Mouse (Mus musculus): ENCODE measurements around the gene Soat2. TPM values are rescaled to one million over a fixed set of nuclear protein-coding genes. Genes with fewer than 3 reads are reported as not detected.

Soat2 gene
- polyA plus RNA-seq, 1 experiment, result 0.43 TPM

DNA sequence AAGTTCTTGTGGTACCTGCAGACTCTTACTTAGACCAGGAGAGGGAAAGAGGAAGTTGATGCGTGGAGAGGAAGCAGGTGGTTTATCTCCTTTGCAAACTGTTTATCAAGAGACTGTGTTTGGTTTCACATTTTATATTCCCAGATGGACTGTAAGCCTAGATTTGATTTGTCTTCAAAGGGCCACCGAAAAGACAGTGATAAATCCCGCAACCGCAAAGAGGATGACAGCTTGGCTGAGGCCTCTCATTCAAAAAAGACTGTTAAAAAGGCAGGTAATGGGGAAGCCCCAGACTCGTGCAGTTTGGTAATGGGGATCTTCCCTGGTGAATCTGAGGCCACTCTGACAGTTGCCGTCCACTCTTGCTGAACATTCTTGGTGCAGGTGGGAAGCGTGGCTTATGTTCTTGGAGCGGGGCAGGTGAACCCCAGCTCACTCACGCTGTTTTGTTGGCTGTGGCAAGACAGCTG, 57.8 kb downstream of the Soat2 start:
- Histone ChIP-seq H3K79me2 (ENCODE audit: control insufficient read depth, insufficient read depth) (peaks cover 37% of the 10 kb centered on the region), H3K27me3 (ENCODE audit: control insufficient read depth, insufficient read depth, insufficient read length) (no peaks in the 10 kb centered on the region), H3K36me3 (ENCODE audit: control insufficient read depth, insufficient read depth) (peaks cover 59% of the 10 kb centered on the region), H3ac (ENCODE audit: control insufficient read depth, insufficient read length) (no peak overlapping the region), H3K4me2 (ENCODE audit: low read depth) (no peak overlapping the region), H3K4me3 (no peak overlapping the region)
- no peak for TF ChIP-seq MYOG (IDR thresholded peaks at IDR 0.05; ENCODE audit: control insufficient read depth in 1 of 3, insufficient read depth in 1 of 3, insufficient read length in 2 of 3, low read depth in 2 of 3)
- no peak for TF ChIP-seq MAX (IDR thresholded peaks at IDR 0.05; ENCODE audit: low read depth)
- TF ChIP-seq SRF (IDR thresholded peaks at IDR 0.05; ENCODE audit: control insufficient read depth, insufficient read length, low read depth), result no peak
- TF ChIP-seq TCF3 (IDR thresholded peaks at IDR 0.05; ENCODE audit: insufficient read length, low read depth), result no peak
- no peak for TF ChIP-seq USF1 (IDR thresholded peaks at IDR 0.05; ENCODE audit: low read depth)
- no peak for TF ChIP-seq POLR2AphosphoS2 (IDR thresholded peaks at IDR 0.05; ENCODE audit: insufficient read length, low read depth)
- no peak for TF ChIP-seq CEBPB (IDR thresholded peaks at IDR 0.05; ENCODE audit: insufficient read depth, poor library complexity, severe bottlenecking)
- no peak for TF ChIP-seq REST (IDR thresholded peaks at IDR 0.05; ENCODE audit: insufficient read depth, insufficient read length)
- TF ChIP-seq MYOD1 (IDR thresholded peaks at IDR 0.05; ENCODE audit: control insufficient read depth in 1 of 3, insufficient read length in 2 of 3, low read depth in 2 of 3), result no peak

DNA sequence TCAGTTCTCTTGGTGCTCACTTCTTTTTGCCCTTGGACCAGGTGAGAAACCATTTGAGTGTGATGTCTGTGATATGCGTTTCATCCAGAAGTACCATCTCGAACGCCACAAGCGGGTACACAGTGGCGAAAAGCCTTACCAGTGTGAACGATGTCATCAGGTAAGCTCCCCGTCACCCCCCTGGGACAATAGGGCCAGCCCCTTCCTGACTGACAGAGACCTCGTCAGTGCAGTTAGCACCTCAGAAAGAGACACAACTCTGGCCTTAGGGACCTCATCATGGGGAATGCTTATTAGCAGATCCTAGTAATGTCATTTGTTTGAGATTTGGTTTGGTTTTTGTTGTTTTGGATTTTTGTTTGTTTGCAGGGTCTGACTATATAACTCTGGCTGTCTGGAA, 58.8 kb downstream of the Soat2 start:
- Histone ChIP-seq H3K36me3 (ENCODE audit: control insufficient read depth, insufficient read depth) (peaks cover 67% of the 10 kb centered on the region), H3K79me2 (ENCODE audit: control insufficient read depth, insufficient read depth) (peaks cover 37% of the 10 kb centered on the region), H3K4me3 (no peak overlapping the region), H3K27me3 (ENCODE audit: control insufficient read depth, insufficient read depth, insufficient read length) (no peaks in the 10 kb centered on the region), H3ac (ENCODE audit: control insufficient read depth, insufficient read length) (no peak overlapping the region), H3K4me2 (ENCODE audit: low read depth) (no peak overlapping the region)
- TF ChIP-seq MYOG (IDR thresholded peaks at IDR 0.05; ENCODE audit: control insufficient read depth in 1 of 3, insufficient read depth in 1 of 3, insufficient read length in 2 of 3, low read depth in 2 of 3) (no peak), USF1 (IDR thresholded peaks at IDR 0.05; ENCODE audit: low read depth) (no peak), POLR2A (IDR thresholded peaks at IDR 0.05; ENCODE audit: insufficient read length, low read depth) (no peak), POLR2AphosphoS2 (IDR thresholded peaks at IDR 0.05; ENCODE audit: insufficient read length, low read depth) (no peak), E2F4 (IDR thresholded peaks at IDR 0.05; ENCODE audit: insufficient read depth) (no peak), CEBPB (IDR thresholded peaks at IDR 0.05; ENCODE audit: insufficient read depth, poor library complexity, severe bottlenecking) (no peak), SRF (IDR thresholded peaks at IDR 0.05; ENCODE audit: control insufficient read depth, insufficient read length, low read depth) (no peak), TCF12 (IDR thresholded peaks at IDR 0.05; ENCODE audit: insufficient read depth, poor library complexity, severe bottlenecking) (no peak), REST (IDR thresholded peaks at IDR 0.05; ENCODE audit: insufficient read depth, insufficient read length) (no peak), TCF3 (IDR thresholded peaks at IDR 0.05; ENCODE audit: insufficient read length, low read depth) (no peak), MAX (IDR thresholded peaks at IDR 0.05; ENCODE audit: low read depth) (no peak), MYOD1 (IDR thresholded peaks at IDR 0.05; ENCODE audit: control insufficient read depth in 1 of 3, insufficient read length in 2 of 3, low read depth in 2 of 3) (no peak)

- Histone ChIP-seq H3K4me3 (no peak overlapping the region), H3K36me3 (ENCODE audit: control insufficient read depth, insufficient read depth) (peaks cover 67% of the 10 kb centered on the region), H3ac (ENCODE audit: control insufficient read depth, insufficient read length) (no peak overlapping the region), H3K27me3 (ENCODE audit: control insufficient read depth, insufficient read depth, insufficient read length) (no peaks in the 10 kb centered on the region), H3K79me2 (ENCODE audit: control insufficient read depth, insufficient read depth) (peaks cover 20% of the 10 kb centered on the region), H3K4me2 (ENCODE audit: low read depth) (no peak overlapping the region)
- TF ChIP-seq MAX (IDR thresholded peaks at IDR 0.05; ENCODE audit: low read depth) (no peak), CEBPB (IDR thresholded peaks at IDR 0.05; ENCODE audit: insufficient read depth, poor library complexity, severe bottlenecking) (no peak), SRF (IDR thresholded peaks at IDR 0.05; ENCODE audit: control insufficient read depth, insufficient read length, low read depth) (no peak), REST (IDR thresholded peaks at IDR 0.05; ENCODE audit: insufficient read depth, insufficient read length) (no peak), MYOD1 (IDR thresholded peaks at IDR 0.05; ENCODE audit: control insufficient read depth in 1 of 3, insufficient read length in 2 of 3, low read depth in 2 of 3) (no peak), POLR2AphosphoS2 (IDR thresholded peaks at IDR 0.05; ENCODE audit: insufficient read length, low read depth) (no peak), TCF12 (IDR thresholded peaks at IDR 0.05; ENCODE audit: insufficient read depth, poor library complexity, severe bottlenecking) (no peak), MYOG (IDR thresholded peaks at IDR 0.05; ENCODE audit: control insufficient read depth in 1 of 3, insufficient read depth in 1 of 3, insufficient read length in 2 of 3, low read depth in 2 of 3) (no peak), TCF3 (IDR thresholded peaks at IDR 0.05; ENCODE audit: insufficient read length, low read depth) (no peak), USF1 (IDR thresholded peaks at IDR 0.05; ENCODE audit: low read depth) (no peak), POLR2A (IDR thresholded peaks at IDR 0.05; ENCODE audit: insufficient read length, low read depth) (no peak), E2F4 (IDR thresholded peaks at IDR 0.05; ENCODE audit: insufficient read depth) (no peak)
Observed at GRCm38 (mm10) chr15:102210816-102211215, 60.5 kb downstream of the Soat2 start.

DNA sequence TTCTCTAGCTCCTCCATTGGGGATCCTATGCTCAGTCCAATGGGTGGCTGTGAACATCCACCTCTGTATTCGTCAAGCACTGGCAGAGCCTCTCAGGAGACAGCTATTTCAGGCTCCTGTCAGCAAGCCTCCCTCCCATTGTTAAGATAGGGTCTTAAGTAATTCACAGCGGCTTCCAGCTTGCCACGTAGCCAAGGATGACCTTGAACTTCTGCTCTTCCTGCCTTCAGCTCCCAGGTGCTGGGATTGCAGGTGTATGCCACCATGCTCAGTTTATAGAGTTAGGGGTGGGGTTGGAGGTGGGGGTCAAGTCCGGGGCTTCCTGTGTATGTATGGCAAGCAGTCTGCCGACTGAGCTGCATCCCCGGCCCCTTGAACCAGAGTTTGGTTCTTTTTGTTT, 61.6 kb downstream of the Soat2 start:
- Histone ChIP-seq H3K4me3 (no peak overlapping the region), H3K27me3 (ENCODE audit: control insufficient read depth, insufficient read depth, insufficient read length) (no peaks in the 10 kb centered on the region), H3ac (ENCODE audit: control insufficient read depth, insufficient read length) (no peak overlapping the region), H3K4me2 (ENCODE audit: low read depth) (no peak overlapping the region), H3K79me2 (ENCODE audit: control insufficient read depth, insufficient read depth) (peaks cover 11% of the 10 kb centered on the region), H3K36me3 (ENCODE audit: control insufficient read depth, insufficient read depth) (peaks cover 65% of the 10 kb centered on the region)
- TF ChIP-seq MYOD1 (IDR thresholded peaks at IDR 0.05; ENCODE audit: control insufficient read depth in 1 of 3, insufficient read length in 2 of 3, low read depth in 2 of 3) (no peak), E2F4 (IDR thresholded peaks at IDR 0.05; ENCODE audit: insufficient read depth) (no peak), SRF (IDR thresholded peaks at IDR 0.05; ENCODE audit: control insufficient read depth, insufficient read length, low read depth) (no peak), TCF12 (IDR thresholded peaks at IDR 0.05; ENCODE audit: insufficient read depth, poor library complexity, severe bottlenecking) (no peak), POLR2AphosphoS2 (IDR thresholded peaks at IDR 0.05; ENCODE audit: insufficient read length, low read depth) (no peak)

Other genes starting within 250 kb of the Soat2 start
- not detected for gene Krt4, start 225.8 kb upstream of the Soat2 start, polyA plus RNA-seq (2012; fragmentation: generic; extraction: Trizol)
- gene Krt79, start 210.2 kb upstream of the Soat2 start, polyA plus RNA-seq (2012; fragmentation: generic; extraction: Trizol), result 0.04 TPM
- not detected for gene Krt78, start 196.2 kb upstream of the Soat2 start, polyA plus RNA-seq (2012; fragmentation: generic; extraction: Trizol)
- gene Krt8, start 146.0 kb upstream of the Soat2 start, polyA plus RNA-seq (2012; fragmentation: generic; extraction: Trizol), result 0.16 TPM
- gene Krt18, start 122.3 kb upstream of the Soat2 start, polyA plus RNA-seq (2012; fragmentation: generic; extraction: Trizol), result not detected
- gene Eif4b, start 76.8 kb upstream of the Soat2 start, polyA plus RNA-seq (2012; fragmentation: generic; extraction: Trizol), result 266 TPM
- 128 TPM for gene Tns2, start 50.1 kb upstream of the Soat2 start, polyA plus RNA-seq (2012; fragmentation: generic; extraction: Trizol)
- gene Spryd3, start 14.3 kb upstream of the Soat2 start, polyA plus RNA-seq (2012; fragmentation: generic; extraction: Trizol), result 51.0 TPM
- gene Igfbp6, start 6.2 kb upstream of the Soat2 start, polyA plus RNA-seq (2012; fragmentation: generic; extraction: Trizol), result 182 TPM
- gene Zfp740, start 52.7 kb downstream of the Soat2 start, polyA plus RNA-seq (2012; fragmentation: generic; extraction: Trizol), result 42.3 TPM
- gene Csad, start 54.2 kb downstream of the Soat2 start, polyA plus RNA-seq (2012; fragmentation: generic; extraction: Trizol), result 18.8 TPM
- 2.0 TPM for gene Itgb7, start 81.4 kb downstream of the Soat2 start, polyA plus RNA-seq (2012; fragmentation: generic; extraction: Trizol)
- gene Rarg, start 107.0 kb downstream of the Soat2 start, polyA plus RNA-seq (2012; fragmentation: generic; extraction: Trizol), result 63.8 TPM
- gene Gm9918, start 120.0 kb downstream of the Soat2 start, polyA plus RNA-seq (2012; fragmentation: generic; extraction: Trizol), result not detected
- 83.3 TPM for gene Mfsd5, start 128.9 kb downstream of the Soat2 start, polyA plus RNA-seq (2012; fragmentation: generic; extraction: Trizol)
- 16.7 TPM for gene Espl1, start 145.7 kb downstream of the Soat2 start, polyA plus RNA-seq (2012; fragmentation: generic; extraction: Trizol)
- gene Pfdn5, start 175.6 kb downstream of the Soat2 start, polyA plus RNA-seq (2012; fragmentation: generic; extraction: Trizol), result 476 TPM
- gene Myg1, start 181.2 kb downstream of the Soat2 start, polyA plus RNA-seq (2012; fragmentation: generic; extraction: Trizol), result 97.0 TPM
- gene Aaas, start 200.2 kb downstream of the Soat2 start, polyA plus RNA-seq (2012; fragmentation: generic; extraction: Trizol), result 57.5 TPM
- 0.24 TPM for gene Sp7, start 216.7 kb downstream of the Soat2 start, polyA plus RNA-seq (2012; fragmentation: generic; extraction: Trizol)